Mouse (Mus musculus): ENCODE results near the gene Rora. TPM values are rescaled to one million over a fixed set of nuclear protein-coding genes. Genes with fewer than 3 reads are reported as not detected.

The Rora gene
- polyA plus RNA-seq, 1 experiment: 24.1 TPM

- Histone ChIP-seq H3K4me3 (ENCODE audit: control insufficient read depth, low read depth, low read length) (no peak overlapping the region), H3K4me1 (ENCODE audit: control insufficient read depth, insufficient read depth, low read length) (no peaks in the 10 kb centered on the region), H3K27ac (ENCODE audit: control insufficient read depth, insufficient read depth, low read depth, low read length) (no peak overlapping the region), H3K36me3 (ENCODE audit: control insufficient read depth, insufficient read depth, low read length) (no peaks in the 10 kb centered on the region), H3K27me3 (ENCODE audit: control insufficient read depth, insufficient read depth, low read length) (no peaks in the 10 kb centered on the region)
- TF ChIP-seq POLR2A (IDR thresholded peaks at IDR 0.05; ENCODE audit: control insufficient read depth, low read depth, low read length) (no peak), CTCF (IDR thresholded peaks at IDR 0.05; ENCODE audit: control insufficient read depth, insufficient read depth, insufficient replicate concordance, low read depth, low read length) (no peak)
Measured at GRCm38 (mm10) chr9:69109618-69110300, 456.2 kb downstream of the Rora start.

- H3K36me3 ChIP-seq (ENCODE audit: control insufficient read depth, insufficient read depth, low read length): no peaks in the 10 kb centered on the region
- no peaks in the 10 kb centered on the region for H3K27me3 ChIP-seq (ENCODE audit: control insufficient read depth, insufficient read depth, low read length)
- H3K27ac ChIP-seq (ENCODE audit: control insufficient read depth, insufficient read depth, low read depth, low read length): no peak overlapping the region
- H3K4me3 ChIP-seq (ENCODE audit: control insufficient read depth, low read depth, low read length): no peak overlapping the region
- TF ChIP-seq POLR2A (IDR thresholded peaks at IDR 0.05; ENCODE audit: control insufficient read depth, low read depth, low read length): no peak
- no peak for TF ChIP-seq CTCF (IDR thresholded peaks at IDR 0.05; ENCODE audit: control insufficient read depth, insufficient read depth, insufficient replicate concordance, low read depth, low read length)
- H3K4me1 ChIP-seq (ENCODE audit: control insufficient read depth, insufficient read depth, low read length): no peaks in the 10 kb centered on the region
Measured at GRCm38 (mm10) chr9:69110301-69110674, 456.7 kb downstream of the Rora start.

GRCm38 (mm10) chr9:69110706-69111105 is 457.1 kb downstream of the Rora start:
- H3K36me3 ChIP-seq (ENCODE audit: control insufficient read depth, insufficient read depth, low read length): no peaks in the 10 kb centered on the region
- H3K27me3 ChIP-seq (ENCODE audit: control insufficient read depth, insufficient read depth, low read length): no peaks in the 10 kb centered on the region
- no peaks in the 10 kb centered on the region for H3K4me1 ChIP-seq (ENCODE audit: control insufficient read depth, insufficient read depth, low read length)
- no peak overlapping the region for H3K27ac ChIP-seq (ENCODE audit: control insufficient read depth, insufficient read depth, low read depth, low read length)
- TF ChIP-seq CTCF (IDR thresholded peaks at IDR 0.05; ENCODE audit: control insufficient read depth, insufficient read depth, insufficient replicate concordance, low read depth, low read length): no peak
- no peak overlapping the region for H3K4me3 ChIP-seq (ENCODE audit: control insufficient read depth, low read depth, low read length)

GRCm38 (mm10) chr9:69111539-69111938 is 458.0 kb downstream of the Rora start:
- Histone ChIP-seq H3K36me3 (ENCODE audit: control insufficient read depth, insufficient read depth, low read length) (no peaks in the 10 kb centered on the region), H3K4me1 (ENCODE audit: control insufficient read depth, insufficient read depth, low read length) (no peaks in the 10 kb centered on the region), H3K27ac (ENCODE audit: control insufficient read depth, insufficient read depth, low read depth, low read length) (no peak overlapping the region), H3K4me3 (ENCODE audit: control insufficient read depth, low read depth, low read length) (no peak overlapping the region), H3K27me3 (ENCODE audit: control insufficient read depth, insufficient read depth, low read length) (no peaks in the 10 kb centered on the region)
- no peak for TF ChIP-seq CTCF (IDR thresholded peaks at IDR 0.05; ENCODE audit: control insufficient read depth, insufficient read depth, insufficient replicate concordance, low read depth, low read length)
- no peak for TF ChIP-seq POLR2A (IDR thresholded peaks at IDR 0.05; ENCODE audit: control insufficient read depth, low read depth, low read length)

- H3K36me3 ChIP-seq (ENCODE audit: control insufficient read depth, insufficient read depth, low read length): no peaks in the 10 kb centered on the region
- H3K27me3 ChIP-seq (ENCODE audit: control insufficient read depth, insufficient read depth, low read length): no peaks in the 10 kb centered on the region
- H3K27ac ChIP-seq (ENCODE audit: control insufficient read depth, insufficient read depth, low read depth, low read length): no peak overlapping the region
- no peaks in the 10 kb centered on the region for H3K4me1 ChIP-seq (ENCODE audit: control insufficient read depth, insufficient read depth, low read length)
- TF ChIP-seq POLR2A (IDR thresholded peaks at IDR 0.05; ENCODE audit: control insufficient read depth, low read depth, low read length) (no peak), CTCF (IDR thresholded peaks at IDR 0.05; ENCODE audit: control insufficient read depth, insufficient read depth, insufficient replicate concordance, low read depth, low read length) (no peak)
- H3K4me3 ChIP-seq (ENCODE audit: control insufficient read depth, low read depth, low read length): no peak overlapping the region
Measured at GRCm38 (mm10) chr9:69114429-69114984, 460.9 kb downstream of the Rora start.

GRCm38 (mm10) chr9:69116740-69117139 is 463.2 kb downstream of the Rora start:
- Histone ChIP-seq H3K4me1 (ENCODE audit: control insufficient read depth, insufficient read depth, low read length) (no peaks in the 10 kb centered on the region), H3K36me3 (ENCODE audit: control insufficient read depth, insufficient read depth, low read length) (no peaks in the 10 kb centered on the region), H3K4me3 (ENCODE audit: control insufficient read depth, low read depth, low read length) (no peak overlapping the region), H3K27me3 (ENCODE audit: control insufficient read depth, insufficient read depth, low read length) (no peaks in the 10 kb centered on the region), H3K27ac (ENCODE audit: control insufficient read depth, insufficient read depth, low read depth, low read length) (no peak overlapping the region)
- TF ChIP-seq CTCF (IDR thresholded peaks at IDR 0.05; ENCODE audit: control insufficient read depth, insufficient read depth, insufficient replicate concordance, low read depth, low read length): no peak
- no peak for TF ChIP-seq POLR2A (IDR thresholded peaks at IDR 0.05; ENCODE audit: control insufficient read depth, low read depth, low read length)

GRCm38 (mm10) chr9:69121117-69121740 is 467.6 kb downstream of the Rora start:
- Histone ChIP-seq H3K36me3 (ENCODE audit: control insufficient read depth, insufficient read depth, low read length) (no peaks in the 10 kb centered on the region), H3K4me1 (ENCODE audit: control insufficient read depth, insufficient read depth, low read length) (peaks cover 2% of the 10 kb centered on the region; the same call in 1 of the 2 replicates), H3K27me3 (ENCODE audit: control insufficient read depth, insufficient read depth, low read length) (no peaks in the 10 kb centered on the region), H3K27ac (ENCODE audit: control insufficient read depth, insufficient read depth, low read depth, low read length) (no peak overlapping the region), H3K4me3 (ENCODE audit: control insufficient read depth, low read depth, low read length) (no peak overlapping the region)
- TF ChIP-seq POLR2A (IDR thresholded peaks at IDR 0.05; ENCODE audit: control insufficient read depth, low read depth, low read length) (no peak), CTCF (IDR thresholded peaks at IDR 0.05; ENCODE audit: control insufficient read depth, insufficient read depth, insufficient replicate concordance, low read depth, low read length) (no peak)
